Mouse (Mus musculus) midbrain, embryonic 16.5 days (tissue): ENCODE data around the gene Ugp2. TPM values are rescaled to one million over a fixed set of nuclear protein-coding genes. Genes with fewer than 3 reads are reported as not detected.
A peak's percentile ranks its signal among the peaks of the same experiment; 100 is the strongest.

Source experiments
- ATAC-seq: fragments of 200-750 bp; cut with Nextera tagmentation; 2 replicates; pipeline ENCODE4 v1.8.0; 2017; ENCODE audit warnings: moderate TSS enrichment
- H3K27ac ChIP-seq: fragments of 300-500 bp; sonication (generic); 2 replicates; pipeline ENCODE4 v1.5.1; 2014; ENCODE audit warnings: mild to moderate bottlenecking, low read length, mixed read lengths
- H3K27me3 ChIP-seq: fragments of 300-500 bp; sonication (generic); 2 replicates; pipeline ENCODE4 v1.6.1; 2014; ENCODE audit warnings: low read depth, low read length, mixed read lengths; ENCODE audit not compliant: control insufficient read depth, insufficient read depth
- H3K36me3 ChIP-seq: fragments of 300-500 bp; sonication (generic); 2 replicates; pipeline ENCODE4 v1.6.1; 2014; ENCODE audit warnings: mild to moderate bottlenecking, low read length, moderate library complexity, mixed read lengths; ENCODE audit not compliant: control insufficient read depth, insufficient read depth
- H3K4me1 ChIP-seq: fragments of 300-500 bp; sonication (generic); 2 replicates; pipeline ENCODE4 v1.6.1; 2014; ENCODE audit warnings: mild to moderate bottlenecking, low read length, mixed read lengths; ENCODE audit not compliant: control insufficient read depth, insufficient read depth
- H3K4me2 ChIP-seq: fragments of 300-500 bp; sonication (generic); 2 replicates; pipeline ENCODE4 v1.6.1; 2014; ENCODE audit warnings: mild to moderate bottlenecking, low read length, mixed read lengths
- H3K4me3 ChIP-seq: fragments of 300-500 bp; sonication (generic); 2 replicates; pipeline ENCODE4 v1.5.1; 2014; ENCODE audit warnings: low read depth, mild to moderate bottlenecking, low read length, moderate library complexity, mixed read lengths
- H3K9ac ChIP-seq: fragments of 300-500 bp; sonication (generic); 2 replicates; pipeline ENCODE4 v1.6.1; 2014; ENCODE audit warnings: low read depth, low read length, mixed read lengths
- H3K9me3 ChIP-seq: fragments of 300-500 bp; sonication (generic); replicated peaks from 2 replicates; pipeline ENCODE4 v1.6.1; 2014; ENCODE audit warnings: mild to moderate bottlenecking, low read length, mixed read lengths; ENCODE audit not compliant: control insufficient read depth, poor library complexity, severe bottlenecking
- WGBS: fragments of 180-500 bp; shearing (Covaris S2); extraction: QIAGEN DNeasy Blood & Tissue Kit; methylation state at CpG from one replicate; pipeline ENCODE4 v1.1.7; 2014; 5-methylcytosine and 5-hydroxymethylcytosine counted together
- polyA plus RNA-seq: library from polyadenylated mRNA; unstranded; fragments of >200 nt; fragmentation: Nextera tagmentation; extraction: Ambion mirVana; gene quantifications from 2 replicates; pipeline ENCODE4 v1.2.1, GENCODE M21; 2015

The Ugp2 gene
- polyA plus RNA-seq, 1 experiment from 2014 or later = 66.4 TPM

GRCm38 (mm10) chr11:21386790-21387189, 15.8 kb upstream of the Ugp2 start:
- Histone ChIP-seq H3K9ac (no peak overlapping the region), H3K36me3 (no peaks in the 10 kb centered on the region), H3K4me1 (no peaks in the 10 kb centered on the region), H3K27ac (no peak overlapping the region), H3K27me3 (no peaks in the 10 kb centered on the region), H3K4me2 (no peak overlapping the region), H3K9me3 (no peaks in the 10 kb centered on the region), H3K4me3 (no peak overlapping the region)
- WGBS = 79% methylated on average over 4 of the region's 4 CpGs
- ATAC-seq = no peak

DNA sequence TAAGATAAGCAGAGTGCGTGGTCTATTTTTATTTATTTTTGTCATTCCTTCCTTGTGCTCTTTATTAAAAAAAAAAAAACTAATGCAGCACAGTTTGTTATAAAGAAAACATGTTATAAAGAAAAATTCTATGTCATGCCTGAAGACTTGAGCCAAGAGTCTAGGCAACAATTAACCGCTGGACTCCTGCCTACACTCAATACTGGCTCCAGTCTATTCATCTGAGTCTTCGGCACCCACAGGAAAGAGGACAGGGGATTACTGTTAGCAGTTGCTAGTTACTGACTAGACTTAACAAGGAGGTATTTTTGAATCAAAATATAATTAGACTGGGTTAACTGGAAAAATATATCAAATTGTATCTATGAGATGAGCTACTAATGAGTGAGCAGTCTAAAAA, 3.1 kb upstream of the Ugp2 start:
- ATAC-seq = no peak
- H3K4me1 ChIP-seq = peaks cover 6% of the 10 kb centered on the region
- no peaks in the 10 kb centered on the region for H3K9me3 ChIP-seq
- H3K4me3 ChIP-seq = no peak overlapping the region
- H3K27me3 ChIP-seq = no peaks in the 10 kb centered on the region
- H3K9ac ChIP-seq = no peak overlapping the region
- WGBS = 88% methylated on average over 3 of the region's 3 CpGs
- H3K27ac ChIP-seq = no peak overlapping the region
- no peaks in the 10 kb centered on the region for H3K36me3 ChIP-seq
- H3K4me2 ChIP-seq = no peak overlapping the region

- H3K9me3 ChIP-seq = no peaks in the 10 kb centered on the region
- ATAC-seq = peak; percentile 88
- under 1% methylated on average over 54 of the region's 69 CpGs for WGBS
These were observed 441 bp downstream of the Ugp2 start for GRCm38 (mm10) chr11:21370399-21371121.

DNA sequence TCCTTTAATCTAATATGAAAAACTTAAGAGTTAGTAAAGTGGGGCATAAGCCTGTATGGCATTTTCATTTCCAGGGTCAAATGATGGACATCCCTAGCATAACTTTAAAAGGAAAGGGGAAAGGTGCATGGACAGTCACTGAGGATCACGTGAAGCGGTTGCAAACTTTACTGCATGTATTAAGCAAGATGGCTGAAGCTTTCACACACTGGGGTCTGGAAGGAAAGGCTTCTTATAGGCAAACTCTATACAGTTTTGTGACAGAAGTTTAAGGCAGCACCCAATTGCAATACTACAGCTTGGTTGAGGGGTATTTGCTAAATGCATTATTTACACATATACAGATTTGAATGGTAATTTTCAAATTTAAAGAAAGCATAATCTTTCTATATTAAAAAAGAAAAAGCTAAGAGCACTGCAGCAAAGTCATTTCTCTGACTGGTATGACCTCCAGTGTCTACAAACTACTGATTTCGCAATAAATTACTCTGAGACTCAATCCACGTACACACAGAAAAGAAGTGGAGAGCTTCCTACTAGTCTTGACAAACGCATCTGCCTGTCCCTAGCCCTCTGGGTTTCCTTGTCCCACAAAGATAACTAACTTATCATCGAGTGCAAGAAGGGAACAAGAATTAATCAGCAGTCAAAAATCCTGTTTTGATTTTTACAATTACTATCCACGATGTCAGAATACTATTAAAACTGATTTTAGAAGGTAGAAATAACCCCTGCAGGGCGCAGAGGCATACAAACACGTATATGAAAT, 1.6 kb downstream of the Ugp2 start:
- H3K27ac ChIP-seq = no peak overlapping the region
- no peak for ATAC-seq

More at GRCm38 (mm10) chr11:21370399-21371121, 441 bp downstream of the Ugp2 start:
- H3K27me3 ChIP-seq = no peaks in the 10 kb centered on the region
- H3K4me2 ChIP-seq = peak overlapping the region; percentile 73
- H3K9ac ChIP-seq = peak overlapping the region; percentile 87
- H3K36me3 ChIP-seq = no peaks in the 10 kb centered on the region
- peak overlapping the region; percentile 8 for H3K27ac ChIP-seq
- peaks cover 14% of the 10 kb centered on the region for H3K4me1 ChIP-seq
- peak overlapping the region; percentile 81 for H3K4me3 ChIP-seq

DNA sequence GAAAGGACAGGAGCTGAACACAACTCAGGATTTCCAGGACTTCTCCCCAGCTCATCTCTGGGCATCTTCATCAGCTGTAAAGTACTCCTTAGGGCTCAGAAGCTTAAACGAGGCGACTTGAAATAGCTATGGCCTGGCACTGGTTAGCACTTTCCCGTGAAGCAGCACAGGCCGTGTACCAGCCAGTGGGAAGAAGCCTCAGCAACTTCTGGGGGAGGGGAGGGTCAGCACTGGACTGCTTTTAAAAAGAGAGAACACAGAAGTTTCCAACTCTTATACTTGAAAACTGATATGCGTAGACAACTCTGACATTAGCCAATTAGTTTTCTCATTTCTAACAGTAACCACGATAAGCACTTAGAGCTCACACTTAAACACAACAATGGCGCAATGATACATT, 2.5 kb downstream of the Ugp2 start:
- H3K36me3 ChIP-seq = no peaks in the 10 kb centered on the region
- ATAC-seq = no peak
- H3K4me2 ChIP-seq = peak overlapping the region; percentile 59; the same call in 1 of the 2 replicates
- H3K9me3 ChIP-seq = no peaks in the 10 kb centered on the region
- H3K9ac ChIP-seq = no peak overlapping the region
- H3K27me3 ChIP-seq = no peaks in the 10 kb centered on the region
- peaks cover 14% of the 10 kb centered on the region for H3K4me1 ChIP-seq
- H3K27ac ChIP-seq = no peak overlapping the region
- WGBS = 58% methylated on average over 7 of the region's 7 CpGs
- no peak overlapping the region for H3K4me3 ChIP-seq

More for the DNA sequence above, 1.6 kb downstream of the Ugp2 start:
- peak overlapping the region; percentile 81 for H3K4me3 ChIP-seq
- peaks cover 14% of the 10 kb centered on the region for H3K4me1 ChIP-seq
- no peak overlapping the region for H3K9ac ChIP-seq
- no peaks in the 10 kb centered on the region for H3K9me3 ChIP-seq
- WGBS = 18% methylated on average over 9 of the region's 9 CpGs
- H3K4me2 ChIP-seq = peak overlapping the region; percentile 59
- H3K27me3 ChIP-seq = no peaks in the 10 kb centered on the region
- no peaks in the 10 kb centered on the region for H3K36me3 ChIP-seq

- Histone ChIP-seq H3K4me3 (no peak overlapping the region), H3K4me1 (peaks cover under 1% of the 10 kb centered on the region), H3K36me3 (no peaks in the 10 kb centered on the region), H3K27ac (no peak overlapping the region), H3K9ac (no peak overlapping the region), H3K9me3 (no peaks in the 10 kb centered on the region), H3K4me2 (no peak overlapping the region), H3K27me3 (no peaks in the 10 kb centered on the region)
- WGBS = 90% methylated on average over 4 of the region's 4 CpGs
- no peak for ATAC-seq
These were observed 7.7 kb downstream of the Ugp2 start for GRCm38 (mm10) chr11:21363144-21363940.

- Histone ChIP-seq H3K9me3 (no peaks in the 10 kb centered on the region), H3K4me2 (no peak overlapping the region), H3K9ac (no peak overlapping the region), H3K27me3 (no peaks in the 10 kb centered on the region), H3K36me3 (peaks cover 6% of the 10 kb centered on the region), H3K27ac (no peak overlapping the region), H3K4me1 (no peaks in the 10 kb centered on the region), H3K4me3 (no peak overlapping the region)
- ATAC-seq = no peak
- 89% methylated on average over 7 of the region's 7 CpGs for WGBS
These were observed 19.7 kb downstream of the Ugp2 start for GRCm38 (mm10) chr11:21351296-21351695.

- no peak overlapping the region for H3K27ac ChIP-seq
- no peak for ATAC-seq
- H3K36me3 ChIP-seq = peaks cover 6% of the 10 kb centered on the region
- H3K4me3 ChIP-seq = no peak overlapping the region
- 84% methylated on average over 2 of the region's 2 CpGs for WGBS
- H3K27me3 ChIP-seq = no peaks in the 10 kb centered on the region
- no peak overlapping the region for H3K4me2 ChIP-seq
- H3K9ac ChIP-seq = no peak overlapping the region
- no peaks in the 10 kb centered on the region for H3K4me1 ChIP-seq
- no peaks in the 10 kb centered on the region for H3K9me3 ChIP-seq
These were observed 22.1 kb downstream of the Ugp2 start for GRCm38 (mm10) chr11:21348890-21349289.
